Mouse (Mus musculus) adrenal gland, postnatal 14 days (tissue): Measurements from ENCODE around the gene Ilkap. TPM values are rescaled to one million over a fixed set of nuclear protein-coding genes. Genes with fewer than 3 reads are reported as not detected.

Source experiments
- DNase-seq: peaks from one replicate; pipeline ENCODE4 v3.0.0; 2021; ENCODE audit warnings: mixed read lengths
- long read RNA-seq, 2 experiments: library from polyadenylated mRNA; stranded (forward); transcript quantifications; one replicate each; pipeline ENCODE4 v2.0.0; 2021
- total RNA-seq: library from RNA; stranded (reverse); gene quantifications from 2 replicates; pipeline ENCODE4 v1.2.3, GENCODE M21; 2021

Ilkap gene
- total RNA-seq = 99.4 and 110 TPM in 2 replicates
- long read RNA-seq, experiment 1, transcript Ilkap-201 (12 exons, 1,368 nt) = major isoform, 91 of 188 reads
- long read RNA-seq, experiment 1, partial matches to known transcripts = 7 of 188 reads
- long read RNA-seq, experiment 1, other reads (novel, unspliced or antisense) = 87 of 188 reads
- long read RNA-seq, experiment 2, transcript Ilkap-201 (12 exons, 1,368 nt) = major isoform, 65 of 135 reads
- long read RNA-seq, experiment 2, transcript Ilkap-206 (11 exons, 2,342 nt) = minor isoform, 5 of 135 reads
- long read RNA-seq, experiment 2, partial matches to known transcripts = 8 of 135 reads
- long read RNA-seq, experiment 2, other reads (novel, unspliced or antisense) = 56 of 135 reads

DNA sequence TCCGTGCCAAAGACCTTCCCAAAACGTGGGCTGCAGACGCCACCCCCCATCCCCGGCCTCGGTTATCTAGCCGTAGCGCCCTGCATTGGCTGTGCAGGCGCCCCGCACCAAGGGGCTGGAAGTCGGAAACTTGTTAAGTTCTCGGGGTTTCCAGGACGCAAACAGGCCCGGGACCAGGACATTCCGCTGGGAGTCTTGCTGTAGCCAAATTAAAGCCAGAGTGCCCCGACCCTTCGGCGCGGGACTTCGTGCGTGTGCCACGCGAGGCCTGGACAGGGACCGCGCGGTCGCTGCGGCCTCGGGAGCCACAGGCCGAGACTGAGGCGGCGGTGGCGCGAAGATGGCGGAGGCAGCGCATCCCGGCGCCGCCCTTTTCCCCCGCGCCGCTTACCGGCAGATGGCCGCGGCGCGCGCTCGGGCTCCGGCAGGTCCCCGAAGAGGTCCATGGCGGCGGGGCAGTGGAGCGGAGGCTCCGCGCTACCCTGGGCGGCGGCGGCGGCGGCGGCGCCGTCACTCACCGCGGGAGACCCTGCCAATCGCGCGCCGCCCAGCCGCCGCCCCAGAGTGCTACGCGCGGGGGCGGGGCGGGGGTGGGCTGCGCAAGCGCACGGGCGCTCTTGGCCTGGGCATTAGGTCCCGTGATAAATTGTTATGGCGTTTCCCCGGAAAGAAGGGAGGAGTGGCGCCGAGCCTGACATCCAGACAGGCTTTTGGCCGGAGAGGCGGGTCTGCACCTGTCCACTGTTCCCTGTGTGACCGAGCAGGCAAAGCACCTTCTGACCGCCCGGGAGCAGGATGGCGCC is at the start of gene Ilkap:
Gene Ilkap (minus strand): TSS at position 556 of the 803 bp plus-strand sequence.
- DNase-seq = peak; percentile 91

DNA sequence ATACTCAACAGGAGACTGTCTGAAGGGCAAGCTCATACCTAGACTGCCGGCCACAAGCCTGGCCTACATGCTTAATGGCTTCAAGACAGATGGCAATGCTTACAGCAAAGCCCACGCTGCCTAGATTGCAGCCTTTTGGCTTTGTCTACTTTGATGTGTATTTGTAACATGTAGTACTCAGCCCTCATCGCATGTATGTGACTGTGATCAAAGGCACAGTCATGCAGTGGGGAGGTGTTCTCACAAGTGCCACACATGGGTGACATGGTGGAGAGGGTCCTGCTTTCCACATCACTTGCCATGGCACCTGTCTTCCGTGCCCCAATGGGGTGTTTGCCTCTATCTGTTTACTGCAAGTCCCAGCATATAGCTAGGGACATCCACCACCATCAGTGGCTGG is 47.9 kb upstream of the Ilkap start:
- DNase-seq = no peak

GRCm38 (mm10) chr1:91446060-91446459 is 47.4 kb upstream of the Ilkap start:
- DNase-seq = peak; percentile 93

GRCm38 (mm10) chr1:91444841-91445830 is 46.5 kb upstream of the Ilkap start:
- peak; percentile 67 for DNase-seq

GRCm38 (mm10) chr1:91442350-91442990 is 43.9 kb upstream of the Ilkap start:
- DNase-seq = peak; percentile 30

DNA sequence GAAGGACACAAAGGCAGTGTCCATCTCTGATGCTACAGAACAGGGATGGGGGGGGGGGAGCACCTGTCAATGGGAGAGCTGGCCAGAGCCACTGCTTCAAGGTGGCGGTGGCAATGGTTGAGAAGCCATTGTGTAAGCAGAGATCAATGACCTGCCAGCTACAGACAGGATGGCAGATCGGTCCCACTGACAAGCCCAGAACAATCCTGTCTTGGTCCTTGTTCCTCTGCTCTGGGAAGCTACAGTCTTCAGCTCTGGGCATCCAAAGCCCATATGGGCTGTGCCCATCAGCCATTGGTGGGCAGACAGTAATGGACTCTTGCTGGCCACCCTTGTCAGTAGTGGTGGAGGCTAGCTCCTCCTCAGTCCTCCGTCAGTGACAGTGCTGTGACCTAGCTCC is 43.2 kb upstream of the Ilkap start:
- no peak for DNase-seq

DNA sequence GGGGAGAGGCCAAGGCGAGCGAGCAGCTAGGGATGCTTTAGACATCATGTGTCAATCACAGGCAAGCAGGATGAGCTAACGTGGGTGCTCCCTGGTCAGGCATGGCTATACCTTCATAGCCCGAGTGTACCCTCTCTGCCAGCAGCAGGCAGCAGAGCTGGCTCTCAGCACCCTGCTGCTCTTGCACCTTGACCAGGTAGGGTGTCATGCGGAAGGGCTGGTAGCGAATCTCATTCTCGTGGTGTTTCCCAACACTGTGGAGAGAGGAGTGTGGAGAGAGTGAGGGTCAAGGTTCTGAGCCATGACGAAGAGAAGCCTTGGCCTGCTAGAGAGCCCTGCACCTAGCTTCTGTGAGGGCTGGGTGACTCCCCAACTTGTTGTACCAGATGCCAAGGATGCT is 41.2 kb upstream of the Ilkap start:
- DNase-seq = peak; percentile 16

- peak; percentile 69 for DNase-seq
Measured at GRCm38 (mm10) chr1:91437573-91437972, 39.0 kb upstream of the Ilkap start.

DNA sequence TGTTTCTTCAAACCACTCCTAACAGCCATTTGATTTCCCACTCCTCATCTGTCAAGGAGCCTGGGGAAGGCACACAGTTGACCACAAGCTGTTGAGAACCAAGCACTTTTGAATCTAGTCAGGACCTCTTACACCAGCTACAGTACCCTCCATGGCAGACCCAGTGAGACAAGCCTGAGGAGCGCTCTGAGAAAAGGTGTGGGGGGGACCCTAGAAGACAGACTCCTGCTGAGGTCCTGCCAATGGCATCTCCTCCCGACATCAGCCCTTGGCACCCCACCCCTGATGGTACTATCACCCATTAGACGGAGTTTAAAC is 38.4 kb upstream of the Ilkap start:
- peak; percentile 12 for DNase-seq

DNA sequence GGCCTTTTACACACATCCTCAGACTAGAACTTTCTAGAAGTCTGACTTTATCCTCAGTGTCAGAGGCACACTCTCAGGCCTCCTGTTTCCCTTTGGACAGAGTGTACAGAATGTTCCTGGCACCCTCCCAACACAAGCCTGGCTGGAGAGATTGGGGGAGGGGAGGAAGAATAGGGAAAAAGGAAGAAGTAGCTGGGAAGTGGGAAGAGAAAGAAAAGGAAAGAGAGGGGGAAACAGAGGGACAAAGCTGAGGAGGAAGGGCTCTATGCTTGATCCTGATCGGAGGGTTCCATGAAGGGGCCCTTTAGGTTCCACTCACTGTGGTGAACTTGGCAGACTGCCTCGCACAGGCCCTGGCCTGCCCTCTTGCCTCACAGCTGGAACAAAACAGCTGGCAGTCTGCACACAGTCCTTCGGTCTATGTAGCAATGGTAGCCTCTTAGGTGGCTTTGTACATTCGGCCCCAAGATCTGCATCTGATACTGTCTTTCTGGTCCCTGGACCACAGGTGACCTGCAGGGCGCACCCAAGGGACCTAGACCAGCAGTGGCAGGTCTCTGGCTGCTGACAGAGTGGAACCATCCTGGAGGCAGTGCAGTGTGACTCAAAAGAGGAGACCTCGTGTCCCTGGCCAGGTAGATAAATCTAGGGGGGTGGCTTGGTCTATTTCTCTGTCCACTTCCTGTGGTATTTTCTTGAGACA is 37.9 kb upstream of the Ilkap start:
- peak; percentile 91 for DNase-seq

- DNase-seq = peak; percentile 5
Measured at GRCm38 (mm10) chr1:91435606-91436130, 37.1 kb upstream of the Ilkap start.

DNA sequence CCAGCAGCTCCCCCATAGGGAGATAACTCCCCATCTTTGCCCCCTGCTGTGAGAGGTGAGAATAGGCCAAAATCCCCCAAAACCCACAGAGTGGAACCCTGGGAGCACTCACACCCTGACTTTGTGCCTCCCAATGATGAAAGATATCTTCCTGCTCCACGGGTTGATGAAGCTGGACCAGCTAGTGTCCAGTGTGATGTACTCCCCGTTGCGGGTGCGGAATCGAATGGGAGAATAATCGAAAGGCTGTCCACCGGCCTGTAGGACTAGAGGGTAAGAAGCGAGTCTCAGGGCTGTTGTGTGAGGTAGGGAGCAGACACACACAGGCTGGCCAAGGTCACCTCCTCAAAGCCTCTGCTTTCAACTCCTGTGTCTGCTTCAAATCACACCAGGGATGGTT is 36.3 kb upstream of the Ilkap start:
- DNase-seq = no peak

- no peak for DNase-seq
Measured at GRCm38 (mm10) chr1:91430761-91431160, 32.1 kb upstream of the Ilkap start.

DNA sequence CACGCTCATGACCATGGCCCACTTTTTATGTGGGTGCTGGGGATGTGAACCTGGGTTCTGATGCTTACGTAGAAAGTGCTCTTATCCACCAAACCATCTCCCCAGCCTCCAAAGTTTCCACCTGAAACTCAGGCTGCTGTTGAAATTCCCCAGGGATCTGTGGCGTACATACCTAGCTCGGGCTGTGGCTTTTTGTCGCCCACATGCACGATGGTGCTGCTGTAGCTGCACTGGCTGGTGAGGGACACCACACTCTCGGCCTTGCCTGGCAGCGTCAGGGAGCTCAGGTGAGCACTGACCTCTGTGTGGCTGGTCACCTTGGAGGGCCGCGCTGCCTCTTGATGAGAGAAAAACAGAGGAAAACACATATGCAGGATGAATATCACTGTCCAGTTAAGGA is 30.6 kb upstream of the Ilkap start:
- DNase-seq = no peak

GRCm38 (mm10) chr1:91428614-91429013 is 30.0 kb upstream of the Ilkap start:
- peak; percentile 94 for DNase-seq

DNA sequence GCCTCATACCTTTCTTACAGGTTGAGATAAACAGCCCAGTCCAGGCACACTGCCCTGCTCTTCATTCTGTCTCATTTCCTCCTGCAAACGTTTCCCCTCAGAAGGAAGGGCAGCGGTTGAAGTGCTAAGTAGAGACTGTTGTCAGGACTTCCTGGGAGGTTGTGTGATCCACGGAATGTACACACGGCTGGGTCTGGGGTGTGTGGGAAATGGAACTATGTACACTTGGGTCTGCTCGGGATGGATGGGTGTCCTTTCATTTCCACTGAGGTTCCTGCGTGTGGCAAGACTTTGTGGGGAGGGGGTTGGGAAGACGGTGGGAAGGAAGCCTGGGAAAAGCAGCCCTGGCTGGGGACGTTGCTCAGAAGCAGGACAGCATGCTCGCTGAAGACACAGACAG is 27.8 kb upstream of the Ilkap start:
- DNase-seq = no peak

DNA sequence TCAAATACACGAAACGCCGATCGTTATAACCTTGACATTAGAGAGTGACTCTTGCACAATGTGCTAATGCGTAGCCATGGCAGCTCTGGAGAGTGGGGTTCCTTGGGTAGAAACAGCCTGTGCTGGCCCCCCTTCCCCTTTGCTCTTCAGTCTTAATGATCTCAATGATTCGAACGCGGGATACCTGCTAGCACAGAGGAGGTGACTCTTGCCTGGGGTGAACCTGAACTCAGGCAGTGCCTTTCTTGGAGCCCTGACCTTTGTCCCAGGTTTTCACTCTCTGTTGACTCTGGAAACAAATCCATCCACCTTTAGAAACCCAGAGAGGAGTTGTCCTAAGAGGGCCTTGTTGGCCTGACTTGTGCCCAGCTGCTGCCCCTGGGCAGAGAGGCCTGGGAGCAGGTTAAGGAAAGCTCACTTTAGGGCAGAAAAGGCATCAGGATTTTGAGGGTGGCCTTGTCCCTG is 22.0 kb upstream of the Ilkap start:
- peak; percentile 66 for DNase-seq

DNA sequence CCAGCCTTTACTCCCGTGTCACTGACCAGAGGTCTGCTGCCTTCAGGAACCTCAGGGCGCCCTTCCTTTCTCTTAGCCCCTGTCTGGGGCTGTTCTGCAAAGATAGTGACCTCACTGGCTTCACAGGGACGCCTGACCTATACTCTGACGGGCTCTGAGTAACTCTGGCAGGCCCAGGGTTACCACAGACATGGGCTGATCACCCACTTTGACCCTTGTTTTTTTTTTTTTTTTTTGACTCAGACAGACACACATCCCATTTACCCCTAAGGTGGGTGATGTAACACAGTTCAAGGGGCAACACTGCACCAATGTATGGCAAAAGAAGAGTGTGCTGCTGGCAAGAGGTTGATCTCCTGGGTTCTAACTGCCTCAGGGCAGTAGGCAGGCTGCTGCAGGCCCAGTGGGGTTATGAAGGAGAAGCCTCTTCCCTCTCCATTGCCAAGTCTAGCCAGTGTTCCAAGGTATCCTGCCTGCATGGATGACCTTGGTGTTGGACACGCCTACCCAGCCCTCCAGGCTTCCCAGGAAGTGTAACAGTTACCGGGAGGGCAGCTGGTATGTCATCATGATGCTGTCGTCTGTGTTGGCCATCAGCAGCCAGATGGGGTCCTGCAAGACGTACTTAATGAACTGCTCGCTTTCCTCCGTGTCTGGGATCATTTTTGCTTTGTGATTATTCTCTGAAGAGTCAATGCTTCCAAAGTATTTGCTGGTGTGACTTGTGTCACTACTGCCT is 21.4 kb upstream of the Ilkap start:
- peak; percentile 82 for DNase-seq

DNA sequence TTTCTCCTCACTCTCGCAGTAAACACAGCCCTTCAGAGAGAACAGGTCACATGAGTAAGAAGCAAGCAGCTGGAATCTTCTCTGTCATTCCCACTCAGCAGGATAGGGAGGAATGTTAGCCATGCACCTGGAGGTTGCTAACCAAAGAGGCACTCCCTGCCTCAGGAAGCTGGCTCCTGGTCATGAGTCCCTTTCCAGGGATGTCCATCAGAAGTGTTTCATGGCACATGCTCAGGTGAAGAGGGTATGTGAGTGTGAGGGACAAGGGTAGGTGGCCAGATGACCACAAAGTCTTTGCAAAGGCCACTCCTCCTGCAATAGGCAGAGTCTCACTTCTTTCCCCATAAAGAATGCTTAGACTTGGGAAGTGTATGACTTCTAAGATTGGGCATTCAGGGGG is 19.4 kb upstream of the Ilkap start:
- DNase-seq = no peak

DNA sequence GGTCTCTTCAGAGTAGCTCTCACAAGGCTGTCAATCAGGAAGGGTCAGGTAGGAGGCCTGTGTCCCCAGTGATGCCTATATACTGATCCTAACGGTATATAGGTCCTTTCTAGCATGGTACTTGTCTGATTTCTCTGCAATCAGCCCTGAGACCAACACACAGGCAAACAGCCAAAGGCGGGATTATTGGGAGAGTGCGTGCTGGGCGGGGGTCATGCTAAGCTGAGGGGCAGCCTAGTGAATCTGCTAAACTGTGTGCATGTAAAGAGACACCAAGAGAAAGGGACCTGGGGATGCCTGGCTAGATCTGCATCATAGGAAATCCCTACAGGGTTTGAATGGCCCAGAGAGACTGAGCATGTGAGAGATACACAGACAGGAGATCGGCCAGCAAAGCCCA is 16.7 kb upstream of the Ilkap start:
- no peak for DNase-seq
